Mouse (Mus musculus) frontal cortex, postnatal 14 days (tissue): ENCODE results near the gene Gm44973.
"Not testable (repeated sequence)": the region's sequence is repeated elsewhere in the genome, so short reads cannot be mapped to it uniquely, and the experiment has no call there.

Experiments used
- DNase-seq, 2 experiments: peaks; one replicate each; pipeline ENCODE4 v3.0.0; 2022; ENCODE audit warnings: low spot score in 2 of 2

Gene Gm44973

GRCm38 (mm10) chr7:5016920-5017319, 1.6 kb downstream of the Gm44973 start:
- DNase-seq: no peak

DNA sequence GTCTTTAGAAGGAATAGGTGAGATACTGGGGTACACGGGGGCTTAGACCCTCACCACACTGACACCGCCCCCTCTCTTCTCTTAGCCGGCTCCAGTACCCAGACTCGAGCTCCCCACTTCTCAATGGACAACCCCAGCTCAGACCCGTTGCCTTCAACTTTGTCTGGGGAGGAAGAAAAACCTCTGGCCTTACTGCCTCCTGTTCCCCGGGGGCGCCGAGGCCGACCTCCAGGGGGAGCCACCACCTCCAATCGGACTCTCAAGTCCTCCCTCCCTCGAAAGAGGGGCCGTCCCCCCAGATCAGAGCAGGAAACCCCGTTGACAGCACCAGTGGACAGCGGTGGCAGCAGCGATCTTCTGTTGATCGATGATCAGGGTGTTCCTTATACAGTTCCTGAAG, 2.1 kb downstream of the Gm44973 start:
- no peak for DNase-seq

GRCm38 (mm10) chr7:5017931-5018330, 2.6 kb downstream of the Gm44973 start:
- DNase-seq: no peak

GRCm38 (mm10) chr7:5019576-5019975, 4.3 kb downstream of the Gm44973 start:
- DNase-seq: not testable (repeated sequence)

DNA sequence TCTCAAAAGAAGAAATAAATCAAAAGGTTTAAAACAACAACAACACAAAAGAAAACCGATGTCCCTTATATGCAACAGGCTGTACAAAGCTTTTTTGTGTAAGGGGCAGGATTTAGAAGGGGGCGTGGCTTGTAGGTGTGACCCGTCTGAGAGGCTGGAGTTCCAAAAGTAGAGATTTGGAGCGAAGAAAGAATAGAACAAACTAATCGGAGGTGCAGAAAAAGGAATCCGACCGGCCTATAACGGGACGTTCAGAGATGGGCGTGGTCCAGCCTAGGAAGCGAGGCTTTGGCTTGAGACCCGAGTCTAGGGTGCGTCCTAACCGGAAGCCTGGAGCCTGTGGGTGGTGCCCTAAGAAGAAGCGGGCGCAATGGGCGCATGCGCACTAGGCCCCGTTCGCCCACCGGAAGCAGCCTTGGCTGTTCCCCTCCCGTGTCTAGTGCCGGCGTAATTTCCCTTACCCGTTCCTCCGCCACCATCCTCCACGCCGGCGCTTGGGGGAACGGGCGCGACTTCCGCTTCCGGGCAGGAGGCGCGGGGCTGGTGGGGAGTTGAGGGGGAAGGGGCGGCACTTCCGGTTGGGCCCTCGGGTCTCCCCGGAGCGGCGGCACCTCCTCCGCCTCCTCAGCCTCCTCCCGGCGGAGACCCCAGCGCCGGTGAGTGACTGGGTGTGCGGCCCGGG, 4.8 kb downstream of the Gm44973 start, which contains the start of the genes Zfp865 and Ccdc106:
Zfp865 (plus strand) TSS at position 377 of the 682 bp plus-strand sequence.
Ccdc106 (plus strand) TSS at position 554 of the 682 bp plus-strand sequence.
- DNase-seq: peak; percentile 98 to 99

- DNase-seq: no peak
These were observed 5.4 kb downstream of the Gm44973 start for GRCm38 (mm10) chr7:5020685-5021084.

GRCm38 (mm10) chr7:5021197-5021596, 5.9 kb downstream of the Gm44973 start:
- no peak for DNase-seq

DNA sequence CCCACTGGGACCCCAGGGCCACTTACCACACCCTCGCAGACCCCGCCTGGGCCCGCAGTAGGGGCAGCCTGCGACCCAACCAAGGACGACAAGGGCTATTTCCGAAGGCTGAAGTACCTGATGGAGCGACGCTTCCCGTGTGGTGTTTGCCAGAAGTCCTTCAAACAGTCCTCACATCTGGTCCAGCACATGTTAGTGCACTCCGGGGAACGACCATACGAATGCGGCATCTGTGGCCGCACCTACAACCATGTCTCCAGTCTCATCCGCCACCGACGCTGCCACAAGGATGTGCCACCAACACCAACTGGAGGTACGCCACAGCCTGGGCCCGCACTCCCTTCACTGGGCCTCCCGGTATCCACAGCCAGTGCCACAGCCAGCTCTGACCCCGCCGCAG, 14.2 kb downstream of the Gm44973 start:
- no peak for DNase-seq

DNA sequence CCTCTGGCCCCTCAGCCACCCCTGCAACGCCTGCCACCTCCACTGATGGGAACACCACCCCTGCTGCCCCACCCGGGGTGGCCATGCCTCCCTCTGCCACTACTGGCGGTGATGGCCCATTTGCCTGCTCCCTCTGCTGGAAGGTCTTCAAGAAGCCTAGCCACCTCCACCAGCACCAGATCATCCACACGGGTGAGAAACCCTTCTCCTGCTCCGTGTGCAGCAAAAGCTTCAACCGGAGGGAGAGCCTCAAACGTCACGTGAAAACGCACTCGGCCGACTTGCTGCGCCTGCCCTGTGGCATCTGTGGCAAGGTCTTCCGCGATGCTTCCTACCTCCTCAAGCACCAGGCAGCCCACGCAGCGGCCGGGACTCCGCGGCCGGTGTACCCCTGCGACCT, 14.7 kb downstream of the Gm44973 start:
- DNase-seq: no peak

DNA sequence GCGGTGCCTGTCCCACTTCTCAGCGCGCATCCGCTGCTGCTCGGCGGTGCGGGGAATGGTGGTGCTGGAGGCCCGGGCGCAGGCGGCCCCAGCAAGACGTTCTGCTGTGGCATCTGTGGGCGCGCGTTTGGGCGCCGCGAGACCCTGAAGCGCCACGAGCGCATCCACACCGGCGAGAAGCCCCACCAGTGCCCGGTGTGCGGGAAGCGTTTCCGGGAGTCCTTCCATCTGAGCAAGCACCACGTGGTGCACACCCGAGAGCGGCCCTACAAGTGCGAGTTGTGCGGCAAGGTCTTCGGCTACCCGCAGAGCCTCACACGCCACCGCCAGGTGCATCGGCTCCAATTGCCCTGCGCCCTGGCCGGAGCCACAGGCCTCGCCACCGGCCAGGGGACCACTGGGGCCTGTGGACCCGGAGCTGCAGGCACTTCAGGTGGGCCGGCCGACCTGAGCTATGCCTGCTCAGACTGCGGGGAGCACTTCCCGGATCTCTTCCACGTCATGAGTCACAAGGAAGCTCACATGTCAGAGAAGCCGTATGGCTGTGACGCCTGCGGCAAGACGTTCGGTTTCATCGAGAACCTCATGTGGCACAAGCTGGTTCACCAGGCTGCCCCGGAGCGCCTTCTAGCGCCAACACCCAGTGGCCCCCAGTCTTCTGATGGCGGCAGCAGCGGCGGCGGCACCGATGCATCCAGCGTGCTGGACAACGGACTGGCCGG, 15.4 kb downstream of the Gm44973 start:
- DNase-seq: no peak

- DNase-seq: no peak
These were observed 16.2 kb downstream of the Gm44973 start for GRCm38 (mm10) chr7:5031496-5031895.

DNA sequence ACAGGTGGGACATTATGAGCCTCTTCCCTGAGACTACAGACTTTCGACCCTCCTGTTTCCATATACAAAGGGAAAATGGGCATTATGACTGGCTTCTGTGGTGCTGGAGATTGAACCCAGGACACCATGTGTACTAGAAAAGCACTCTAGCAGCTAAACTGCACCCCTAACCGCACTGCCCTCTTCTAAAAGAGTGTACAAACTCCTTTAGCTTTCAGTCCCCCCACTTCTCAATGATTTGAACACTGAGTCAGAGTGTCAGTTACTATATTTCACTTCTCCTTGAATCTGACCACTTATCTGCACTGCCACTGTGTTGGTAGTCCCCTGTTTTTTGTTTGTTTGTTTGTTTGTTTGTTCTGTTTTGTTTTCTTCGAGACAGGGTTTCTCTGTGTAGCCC, 18.5 kb downstream of the Gm44973 start, which contains the start of gene 4632433K11Rik:
4632433K11Rik (plus strand) TSS at position 301 of the 400 bp plus-strand sequence.
- no peak for DNase-seq

- no peak for DNase-seq
These were observed 20.3 kb downstream of the Gm44973 start for GRCm38 (mm10) chr7:5035628-5036027.

DNA sequence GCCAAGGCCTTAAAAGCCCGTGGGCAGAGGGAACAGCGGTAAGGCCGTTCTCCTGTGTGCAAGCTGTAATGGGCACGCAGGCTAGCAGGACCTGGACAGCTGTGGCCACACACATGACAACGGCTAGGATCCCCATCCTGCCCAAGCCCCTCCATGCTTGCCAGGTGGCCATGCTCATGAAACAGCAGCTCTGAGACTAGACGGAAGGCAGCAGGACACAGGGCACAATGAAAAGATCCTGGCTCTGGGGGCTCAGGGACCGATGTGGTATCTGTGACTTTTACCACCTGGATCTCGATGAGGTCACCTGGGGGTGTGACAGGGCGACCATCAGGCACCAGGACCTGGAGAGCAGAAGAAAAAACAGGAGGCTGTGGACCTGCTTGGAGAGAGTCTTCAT, 20.8 kb downstream of the Gm44973 start:
- DNase-seq: no peak

DNA sequence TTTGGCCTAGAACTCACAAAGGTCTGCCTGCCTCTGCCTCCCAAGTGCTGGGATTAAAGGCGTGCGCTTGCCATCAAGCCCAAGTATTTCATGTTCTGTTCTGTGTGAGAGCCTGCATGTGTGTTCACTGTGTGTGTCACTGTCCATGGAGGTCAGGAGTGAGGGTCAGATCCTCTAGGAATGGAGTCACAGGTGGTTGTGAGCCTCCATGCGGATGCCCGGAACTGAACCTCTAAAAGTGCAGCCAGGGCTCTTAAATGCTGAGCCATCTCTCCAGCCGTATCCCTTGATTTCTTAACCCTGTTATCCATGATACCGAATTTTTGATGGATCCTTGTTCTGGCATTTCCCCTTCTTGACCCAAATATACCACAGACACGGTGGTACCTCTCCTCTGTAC, 21.7 kb downstream of the Gm44973 start:
- no peak for DNase-seq

DNA sequence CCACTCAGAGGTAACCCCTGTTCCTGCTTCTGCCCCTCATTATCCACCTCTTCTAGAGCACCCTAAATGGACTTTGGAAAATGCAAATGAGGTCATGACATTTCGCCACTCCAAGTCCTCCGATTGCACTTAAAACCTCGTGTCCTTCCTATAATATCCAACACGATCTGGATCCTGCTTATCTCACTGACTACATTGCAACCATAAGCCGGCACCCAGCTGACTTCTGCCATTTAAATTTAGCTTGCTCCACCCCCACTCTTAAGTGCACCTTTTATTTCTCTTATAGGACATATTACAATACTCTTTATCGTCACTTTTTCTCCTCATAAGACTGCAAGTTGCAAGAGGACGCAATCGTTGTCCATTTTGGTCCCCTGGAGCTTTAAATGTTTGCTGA, 22.2 kb downstream of the Gm44973 start:
- DNase-seq: no peak

- peak; percentile 87 to 90 for DNase-seq
These were observed 22.9 kb downstream of the Gm44973 start, which contains the start of gene Zfp784 for GRCm38 (mm10) chr7:5038109-5038732. Zfp784 (minus strand) TSS chr7:5038446.

- no peak for DNase-seq
These were observed 23.6 kb downstream of the Gm44973 start for GRCm38 (mm10) chr7:5038940-5039339.

DNA sequence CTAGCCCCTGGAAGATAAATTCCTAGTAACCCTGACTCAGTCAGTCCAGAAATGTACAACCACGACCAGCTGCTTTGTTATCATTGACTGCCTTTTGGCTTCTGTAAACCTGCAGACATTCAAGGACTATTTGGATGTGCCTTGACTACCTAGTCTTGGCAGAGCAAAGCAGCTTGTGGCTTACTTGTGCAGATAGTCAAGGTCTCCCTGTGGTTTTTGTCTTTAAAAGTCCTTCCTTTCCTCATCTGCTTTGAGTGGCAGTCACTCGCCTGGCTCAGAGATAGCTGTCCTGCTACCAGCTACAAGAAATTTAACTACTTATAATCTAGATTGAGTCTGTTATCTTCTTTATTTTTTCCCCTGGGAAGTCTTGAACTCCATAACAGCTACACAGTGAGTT, 29.7 kb downstream of the Gm44973 start:
- DNase-seq: no peak

- no peak for DNase-seq
These were observed 30.8 kb downstream of the Gm44973 start for GRCm38 (mm10) chr7:5046112-5046511.

DNA sequence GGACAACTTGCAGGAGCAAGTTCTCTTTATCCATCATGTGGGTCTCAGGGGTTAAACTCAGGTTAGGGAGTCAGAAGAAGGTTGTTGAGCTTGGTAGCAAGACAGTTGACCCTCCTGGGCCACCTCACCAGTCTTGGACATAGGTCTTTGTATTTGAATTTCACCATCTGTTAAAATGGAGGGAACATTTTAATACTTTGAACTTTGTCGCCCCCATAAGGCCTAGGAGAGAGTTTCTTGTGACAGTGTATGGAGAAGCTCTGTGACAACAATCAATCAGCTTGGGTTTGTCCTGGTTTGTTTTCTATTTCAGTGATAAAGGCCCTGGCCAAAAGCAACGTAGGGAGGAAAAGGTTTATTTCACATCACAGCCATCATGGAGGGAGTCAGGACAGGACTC, 32.0 kb downstream of the Gm44973 start:
- no peak for DNase-seq
